Mouse (Mus musculus) limb, embryonic 14.5 days (tissue): Measurements from ENCODE around the gene Cd3d. TPM values are rescaled to one million over a fixed set of nuclear protein-coding genes. Genes with fewer than 3 reads are reported as not detected.

Experiments
- ATAC-seq: fragments of 200-750 bp; cut with Nextera tagmentation; 2 replicates; pipeline ENCODE4 v1.8.0; 2017; ENCODE audit warnings: low read depth, moderate number of reproducible peaks, moderate TSS enrichment; ENCODE audit not compliant: low FRiP score
- DNase-seq: peaks from one replicate; pipeline ENCODE4 v3.0.0-alpha.2; 2015; ENCODE audit warnings: low spot score
- H3K27ac ChIP-seq: fragments of 300-500 bp; sonication (generic); replicated peaks from 2 replicates; pipeline ENCODE4 v1.5.1; 2014; ENCODE audit warnings: low read depth, mild to moderate bottlenecking, low read length, moderate library complexity, mixed read lengths
- H3K27me3 ChIP-seq: fragments of 300-500 bp; sonication (generic); 2 replicates; pipeline ENCODE4 v1.6.1; 2014; ENCODE audit warnings: low read length, mixed read lengths; ENCODE audit not compliant: control insufficient read depth, insufficient read depth
- H3K36me3 ChIP-seq: fragments of 300-500 bp; sonication (generic); 2 replicates; pipeline ENCODE4 v1.6.1; 2014; ENCODE audit warnings: mild to moderate bottlenecking, low read length, moderate library complexity, mixed read lengths; ENCODE audit not compliant: control insufficient read depth, insufficient read depth
- H3K4me1 ChIP-seq: fragments of 300-500 bp; sonication (generic); 2 replicates; pipeline ENCODE4 v1.6.1; 2014; ENCODE audit warnings: antibody characterized with exemption, low read length, mixed read lengths; ENCODE audit not compliant: control insufficient read depth, insufficient read depth
- H3K4me2 ChIP-seq: fragments of 300-500 bp; sonication (generic); replicated peaks from 2 replicates; pipeline ENCODE4 v1.6.1; 2014; ENCODE audit warnings: low read depth, mild to moderate bottlenecking, low read length, moderate library complexity; ENCODE audit not compliant: severe bottlenecking
- H3K4me3 ChIP-seq: fragments of 300-500 bp; sonication (generic); replicated peaks from 2 replicates; pipeline ENCODE4 v1.5.1; 2014; ENCODE audit warnings: low read length
- H3K9ac ChIP-seq: fragments of 300-500 bp; sonication (generic); 2 replicates; pipeline ENCODE4 v1.6.1; 2014; ENCODE audit warnings: mild to moderate bottlenecking, low read depth, low read length, moderate library complexity; ENCODE audit not compliant: severe bottlenecking
- H3K9me3 ChIP-seq: fragments of 300-500 bp; sonication (generic); 2 replicates; pipeline ENCODE4 v1.6.1; 2016; ENCODE audit warnings: low read length; ENCODE audit not compliant: control insufficient read depth
- POLR2A ChIP-seq: fragments of 200-500 bp; IDR thresholded peaks from 2 replicates; pipeline ENCODE4 v1.8.0; 2012; ENCODE audit warnings: inconsistent platforms, mild to moderate bottlenecking, moderate library complexity, borderline replicate concordance; ENCODE audit not compliant: insufficient read depth, insufficient read length; ENCODE audit errors: extremely low read depth
- WGBS: fragments of 180-500 bp; shearing (Covaris S2); extraction: QIAGEN DNeasy Blood & Tissue Kit; methylation state at CpG from one replicate; pipeline ENCODE4 v1.1.7; 2014; 5-methylcytosine and 5-hydroxymethylcytosine counted together
- polyA plus RNA-seq, 2 experiments: library from polyadenylated mRNA; depleted of rRNA in 1 of 2; stranded (reverse) in 1 of 2; unstranded in 1 of 2; fragments of >200 nt; fragmentation: Nextera tagmentation in 1 of 2; extraction: Ambion mirVana in 1 of 2; gene quantifications; 2 replicates each; pipeline versions ENCODE4 v1.2.1 to v1.2.3; 2012 to 2014

Gene Cd3d
- polyA plus RNA-seq, 2 experiments = not detected

DNA sequence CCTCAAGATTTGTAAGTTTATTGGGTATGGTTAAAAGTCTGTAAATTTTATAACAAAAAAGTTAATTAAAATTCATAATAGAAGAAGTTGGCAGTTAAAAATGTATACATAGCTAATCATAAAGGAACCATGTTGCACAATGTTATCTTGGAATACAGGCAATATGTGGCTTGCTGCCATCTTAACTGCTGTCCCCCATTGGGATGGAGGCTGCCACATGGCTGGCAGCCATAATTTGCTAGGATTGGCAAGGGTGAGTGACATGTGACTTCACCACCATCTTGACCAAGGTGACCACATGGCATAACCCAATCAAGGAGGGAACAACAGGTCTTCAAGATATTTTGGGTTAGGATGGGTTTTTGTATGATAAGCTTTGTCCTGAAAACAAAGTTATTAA lies 10.7 kb downstream of the Cd3d start:
- TF ChIP-seq POLR2A = no peak
- Histone ChIP-seq H3K9ac (no peak overlapping the region), H3K36me3 (no peaks in the 10 kb centered on the region), H3K4me3 (no peak overlapping the region), H3K4me1 (no peaks in the 10 kb centered on the region), H3K27me3 (no peaks in the 10 kb centered on the region), H3K27ac (no peak overlapping the region), H3K4me2 (no peak overlapping the region), H3K9me3 (no peaks in the 10 kb centered on the region)
- DNase-seq = no peak
- no peak for ATAC-seq

DNA sequence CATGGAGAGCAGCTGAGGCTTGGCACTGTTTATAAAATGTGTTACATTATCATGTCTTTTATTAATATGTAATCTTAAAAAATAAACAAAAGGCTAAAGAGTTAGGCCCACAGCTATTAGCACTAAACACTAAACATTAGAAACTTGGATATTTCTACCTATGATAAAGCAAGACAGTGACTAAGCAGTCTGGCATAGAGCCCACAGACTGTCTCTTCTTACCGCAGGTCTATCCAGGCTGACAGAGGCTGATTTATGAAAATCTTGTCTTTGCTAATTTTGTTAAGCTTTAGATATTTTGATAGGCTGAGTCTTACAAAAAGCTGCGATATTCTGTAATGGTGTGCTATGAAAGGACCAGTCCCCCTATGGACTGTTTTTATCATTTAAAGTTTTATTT lies 11.7 kb downstream of the Cd3d start:
- Histone ChIP-seq H3K9ac (no peak overlapping the region), H3K9me3 (no peaks in the 10 kb centered on the region), H3K27me3 (no peaks in the 10 kb centered on the region), H3K4me1 (no peaks in the 10 kb centered on the region), H3K36me3 (no peaks in the 10 kb centered on the region), H3K4me2 (no peak overlapping the region), H3K4me3 (no peak overlapping the region), H3K27ac (no peak overlapping the region)
- no peak for DNase-seq
- 82% methylated on average over 2 of the region's 2 CpGs for WGBS
- ATAC-seq = no peak
- no peak for TF ChIP-seq POLR2A

DNA sequence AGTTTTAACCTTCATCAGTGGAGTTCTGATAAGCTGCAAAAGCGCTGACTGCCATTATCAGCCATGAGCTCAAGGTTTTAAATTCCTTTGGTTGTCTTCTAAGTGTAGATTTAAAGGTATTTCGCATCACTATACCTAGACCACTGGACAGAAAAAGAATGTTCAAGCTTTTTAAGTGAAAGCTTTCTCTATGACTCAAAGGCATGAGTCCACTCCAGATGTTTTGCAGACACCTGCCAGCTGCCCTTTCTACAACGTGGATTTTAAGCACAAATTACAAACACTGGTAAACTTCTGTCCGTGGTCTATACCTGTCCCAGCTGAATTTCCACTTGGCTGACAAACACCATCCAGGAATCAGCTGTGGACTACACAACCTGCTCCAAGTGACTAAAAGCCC lies 13.4 kb downstream of the Cd3d start:
- Histone ChIP-seq H3K9ac (no peak overlapping the region), H3K27ac (no peak overlapping the region)
- WGBS = 70% methylated on average over 4 of the region's 4 CpGs

DNA sequence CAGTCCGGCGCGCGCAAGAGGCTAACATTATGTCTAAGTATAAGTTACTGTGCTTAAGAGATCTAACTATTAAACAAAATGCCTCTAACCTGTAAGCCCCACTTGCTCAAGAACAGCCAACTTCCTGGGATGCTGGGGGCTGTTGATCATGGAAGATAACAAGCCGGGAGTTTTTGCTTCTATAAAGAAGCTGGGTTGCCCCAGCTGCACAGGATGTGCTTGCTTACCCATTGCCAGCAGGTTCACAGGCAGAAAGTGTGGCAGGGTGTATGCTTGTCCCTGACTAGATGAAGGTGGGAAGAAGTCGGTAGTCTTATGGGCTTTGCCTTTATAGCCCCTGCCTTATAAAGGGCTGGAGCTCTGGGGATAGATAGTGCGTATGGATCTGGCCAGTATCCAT lies 15.0 kb downstream of the Cd3d start:
- H3K4me1 ChIP-seq = no peaks in the 10 kb centered on the region
- DNase-seq (no peak), ATAC-seq (no peak)
- no peak overlapping the region for H3K4me2 ChIP-seq
- no peak for TF ChIP-seq POLR2A
- H3K36me3 ChIP-seq = no peaks in the 10 kb centered on the region
- WGBS = 92% methylated on average over 7 of the region's 7 CpGs
- no peaks in the 10 kb centered on the region for H3K27me3 ChIP-seq
- no peak overlapping the region for H3K27ac ChIP-seq
- H3K9ac ChIP-seq = no peak overlapping the region
- no peak overlapping the region for H3K4me3 ChIP-seq
- no peaks in the 10 kb centered on the region for H3K9me3 ChIP-seq

More for the DNA sequence above, 13.4 kb downstream of the Cd3d start:
- no peak for TF ChIP-seq POLR2A
- ATAC-seq (no peak), DNase-seq (no peak)
- Histone ChIP-seq H3K36me3 (no peaks in the 10 kb centered on the region), H3K9me3 (no peaks in the 10 kb centered on the region), H3K4me1 (no peaks in the 10 kb centered on the region), H3K4me3 (no peak overlapping the region), H3K27me3 (no peaks in the 10 kb centered on the region), H3K4me2 (no peak overlapping the region)

DNA sequence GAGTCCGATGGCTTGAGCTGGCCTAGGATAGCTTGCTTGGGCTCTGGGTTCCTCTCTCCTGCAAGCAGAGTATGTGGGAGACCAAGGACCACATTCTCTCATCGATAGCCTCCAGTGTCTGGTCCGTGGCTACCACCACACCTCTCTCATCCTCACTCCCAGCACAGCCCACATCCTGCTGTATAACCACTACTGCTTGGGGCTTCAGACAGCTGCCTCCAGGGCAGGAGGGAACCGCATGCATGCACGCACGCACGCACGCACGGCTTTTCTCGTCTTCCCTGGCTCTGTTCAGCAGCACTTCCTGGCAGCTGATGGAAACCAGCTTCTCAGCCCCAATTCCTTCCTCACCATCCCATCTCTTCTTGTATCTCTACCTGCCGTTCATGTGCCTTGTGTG lies 16.6 kb downstream of the Cd3d start:
- 70% methylated on average over 11 of the region's 11 CpGs for WGBS
- no peaks in the 10 kb centered on the region for H3K27me3 ChIP-seq

DNA sequence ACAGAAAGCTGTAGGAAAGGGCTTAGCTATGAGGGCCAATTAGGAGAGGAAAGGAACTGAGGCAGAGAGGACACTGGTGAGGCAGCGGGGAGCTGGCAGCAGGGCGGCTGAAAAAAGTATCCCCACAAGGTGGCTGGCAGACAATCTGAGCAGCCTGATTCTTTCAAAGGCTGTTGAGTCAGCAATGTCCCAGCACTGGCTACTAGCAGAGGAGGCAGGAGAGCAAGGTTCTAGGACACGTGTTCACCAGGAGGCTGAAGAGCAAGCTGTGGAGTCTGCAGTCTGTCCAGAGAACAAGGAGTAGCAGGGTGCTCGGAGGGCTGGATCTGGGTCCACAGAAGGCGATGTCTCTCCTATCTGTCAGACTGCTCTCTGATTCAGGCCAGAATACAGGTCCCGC lies 17.6 kb downstream of the Cd3d start:
- TF ChIP-seq POLR2A = no peak
- Histone ChIP-seq H3K4me3 (no peak overlapping the region), H3K27me3 (no peaks in the 10 kb centered on the region), H3K9ac (no peak overlapping the region), H3K4me1 (no peaks in the 10 kb centered on the region), H3K27ac (no peak overlapping the region), H3K4me2 (no peak overlapping the region), H3K36me3 (no peaks in the 10 kb centered on the region), H3K9me3 (no peaks in the 10 kb centered on the region)
- DNase-seq (no peak), ATAC-seq (no peak)
- 59% methylated on average over 6 of the region's 6 CpGs for WGBS

More for the DNA sequence above, 16.6 kb downstream of the Cd3d start:
- Histone ChIP-seq H3K9ac (no peak overlapping the region), H3K9me3 (no peaks in the 10 kb centered on the region), H3K4me3 (no peak overlapping the region), H3K4me1 (no peaks in the 10 kb centered on the region), H3K27ac (no peak overlapping the region), H3K36me3 (no peaks in the 10 kb centered on the region), H3K4me2 (no peak overlapping the region)
- no peak for TF ChIP-seq POLR2A
- ATAC-seq (no peak), DNase-seq (no peak)
